Mouse (Mus musculus) heart, postnatal 14 days (tissue): ENCODE data around the gene Nr1d1. TPM values are rescaled to one million over a fixed set of nuclear protein-coding genes. Genes with fewer than 3 reads are reported as not detected.

ENCODE experiments used
- total RNA-seq, 2 experiments: library from RNA; stranded (reverse); gene quantifications; 2 replicates each; pipeline ENCODE4 v1.2.3; 2021

The Nr1d1 gene
- total RNA-seq, 2 experiments from 2014 or later, result 20.7 to 31.5 TPM

Other genes with a start within 250 kb of the Nr1d1 start
- gene Ikzf3, start 229.3 kb downstream of the Nr1d1 start, total RNA-seq, result 1 to 10 TPM in 1 of 2 experiments, under 1 TPM in 1; 0.81 to 5.4 TPM
- gene Zpbp2, start 224.2 kb downstream of the Nr1d1 start, total RNA-seq, result not detected
- 10 to 100 TPM; 35.0 to 37.1 TPM for gene Ormdl3, start 188.0 kb downstream of the Nr1d1 start, total RNA-seq
- gene Lrrc3c, start 177.0 kb downstream of the Nr1d1 start, total RNA-seq, result not detected
- 10 to 100 TPM in 1 of 2 experiments, 1 to 10 TPM in 1; 8.8 to 12.9 TPM for gene Gm12355, start 149.7 kb downstream of the Nr1d1 start, total RNA-seq
- 1 to 10 TPM; 4.4 to 4.5 TPM for gene Gsdma3, start 149.0 kb downstream of the Nr1d1 start, total RNA-seq
- under 1 TPM; 0.22 to 0.50 TPM for gene Gsdma2, start 128.6 kb downstream of the Nr1d1 start, total RNA-seq
- not detected for gene Gsdma, start 111.0 kb downstream of the Nr1d1 start, total RNA-seq
- gene Psmd3, start 92.8 kb downstream of the Nr1d1 start, total RNA-seq, result 100 to 1,000 TPM; 110 TPM
- not detected for gene Csf3, start 74.1 kb downstream of the Nr1d1 start, total RNA-seq
- gene Med24, start 45.9 kb downstream of the Nr1d1 start, total RNA-seq, result 10 to 100 TPM; 49.5 to 49.8 TPM
- gene Thra, start 34.7 kb downstream of the Nr1d1 start, total RNA-seq, result 100 to 1,000 TPM; 123 to 130 TPM
- 10 to 100 TPM; 71.2 to 71.8 TPM for gene Msl1, start 20.2 kb upstream of the Nr1d1 start, total RNA-seq
- gene Casc3, start 29.6 kb upstream of the Nr1d1 start, total RNA-seq, result 10 to 100 TPM; 23.6 to 25.0 TPM
- gene Rapgefl1, start 61.5 kb upstream of the Nr1d1 start, total RNA-seq, result 1 to 10 TPM in 1 of 2 experiments, under 1 TPM in 1; 0.61 to 1.0 TPM
- gene Wipf2, start 88.3 kb upstream of the Nr1d1 start, total RNA-seq, result 10 to 100 TPM in 1 of 2 experiments, 1 to 10 TPM in 1; 8.2 to 10.6 TPM
- gene Cdc6, start 132.5 kb upstream of the Nr1d1 start, total RNA-seq, result 1 to 10 TPM in 1 of 2 experiments, under 1 TPM in 1; 0.72 to 2.2 TPM
- gene Rara, start 152.5 kb upstream of the Nr1d1 start, total RNA-seq, result 10 to 100 TPM; 17.9 to 21.6 TPM
- 1 to 10 TPM; 1.5 to 2.0 TPM for gene Gjd3, start 207.7 kb upstream of the Nr1d1 start, total RNA-seq
- gene Top2a, start 248.9 kb upstream of the Nr1d1 start, total RNA-seq, result 10 to 100 TPM; 16.0 to 34.1 TPM